Mouse (Mus musculus) urinary bladder, postnatal 25 days (tissue): ENCODE data around the gene Lmf1.
A peak's percentile ranks its signal among the peaks of the same experiment; 100 is the strongest.

Experiments
- DNase-seq: peaks from one replicate; pipeline ENCODE4 v3.0.0; 2022; ENCODE audit warnings: low spot score

Gene Lmf1

DNA sequence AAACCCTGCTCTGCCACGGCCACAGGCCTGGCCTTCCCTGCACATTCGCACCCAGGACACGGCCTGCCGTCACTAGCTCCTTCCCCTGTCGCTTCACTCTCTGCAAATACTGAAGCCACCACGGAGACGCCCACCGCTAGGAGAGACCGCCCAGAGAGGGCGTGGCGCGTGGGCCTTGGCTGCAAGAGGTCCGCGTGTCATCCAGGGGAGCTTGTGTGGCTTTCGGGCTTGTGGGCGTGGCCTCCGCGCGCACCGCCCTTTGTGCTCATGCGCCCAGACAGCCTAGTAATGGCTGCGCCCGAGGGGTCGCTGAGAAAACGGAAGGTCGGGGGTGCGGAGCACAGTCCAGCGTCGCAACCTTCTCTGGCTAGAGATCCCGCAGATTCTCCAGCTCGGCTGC, at the start of gene Lmf1:
TSS of gene Lmf1 (plus strand) at position 166 of the 400 bp plus-strand sequence.
- peak; percentile 94 for DNase-seq

- no peak for DNase-seq
These were observed 48.4 kb upstream of the Lmf1 start for GRCm38 (mm10) chr17:25530357-25531022.

DNA sequence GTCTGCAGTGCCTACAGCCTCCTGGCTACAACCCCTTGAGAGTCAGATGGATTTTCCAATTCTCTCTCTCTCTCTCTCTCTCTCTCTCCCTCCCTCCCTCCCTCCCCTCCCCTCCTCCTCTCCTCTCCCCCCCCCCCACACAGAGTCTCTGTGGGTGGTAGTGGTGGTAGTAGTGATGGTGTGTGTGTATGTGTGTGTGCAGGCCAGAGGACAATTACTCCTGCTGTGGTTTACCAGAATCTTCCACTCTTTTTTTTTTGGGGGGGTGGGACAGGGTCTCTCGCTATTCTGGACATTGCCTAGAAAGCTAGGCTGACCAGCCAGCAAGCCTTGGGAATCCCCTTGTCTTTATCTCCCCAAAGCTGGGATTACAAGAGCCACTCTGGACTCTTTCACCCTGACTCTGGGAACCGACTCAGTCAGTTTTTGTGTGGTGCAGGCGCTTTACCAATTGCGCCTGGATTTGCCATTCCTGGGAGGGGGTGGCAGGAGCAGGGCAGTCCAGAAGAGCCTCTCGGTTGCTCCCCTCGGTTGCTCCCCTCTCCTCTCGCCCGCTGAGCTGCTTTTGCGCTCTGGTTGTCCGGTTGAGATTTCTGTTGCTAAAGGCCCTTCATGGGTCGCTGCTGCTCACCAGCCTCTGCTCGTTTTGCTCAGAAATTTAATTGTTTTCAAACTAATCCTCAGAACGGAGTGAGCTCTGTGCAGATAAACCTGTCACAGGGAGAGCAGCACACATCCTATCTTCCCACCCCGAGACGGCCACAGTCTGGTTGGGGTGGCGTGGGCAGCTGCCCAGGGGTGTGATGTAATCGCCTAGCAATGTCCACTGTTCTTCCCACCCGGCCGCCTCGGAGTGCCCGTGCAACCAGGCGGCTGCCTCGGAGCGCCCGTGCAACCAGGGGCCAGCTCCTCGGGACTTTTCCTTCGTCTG, 39.7 kb upstream of the Lmf1 start:
- peak; percentile 38 for DNase-seq

DNA sequence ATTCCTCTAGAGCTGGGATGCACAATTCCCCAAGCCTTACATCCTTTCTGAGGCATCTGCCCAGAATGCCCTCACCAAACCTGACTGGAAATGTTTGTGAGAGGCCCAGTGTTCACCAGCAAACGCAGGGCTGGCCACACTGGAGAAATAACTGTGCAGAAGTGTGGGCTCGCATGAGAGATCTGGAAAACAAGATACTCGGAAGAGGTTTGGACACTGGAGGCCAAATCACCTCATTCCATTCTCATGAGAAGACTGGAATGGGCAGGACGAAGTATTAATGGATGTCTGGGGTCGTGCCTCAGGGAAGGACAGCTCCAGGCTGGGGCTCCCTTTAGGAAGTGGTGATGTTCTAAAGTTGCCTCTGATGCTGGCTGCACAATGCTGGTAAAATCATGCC, 38.2 kb upstream of the Lmf1 start:
- no peak for DNase-seq

GRCm38 (mm10) chr17:25541768-25542167, 37.1 kb upstream of the Lmf1 start:
- no peak for DNase-seq

DNA sequence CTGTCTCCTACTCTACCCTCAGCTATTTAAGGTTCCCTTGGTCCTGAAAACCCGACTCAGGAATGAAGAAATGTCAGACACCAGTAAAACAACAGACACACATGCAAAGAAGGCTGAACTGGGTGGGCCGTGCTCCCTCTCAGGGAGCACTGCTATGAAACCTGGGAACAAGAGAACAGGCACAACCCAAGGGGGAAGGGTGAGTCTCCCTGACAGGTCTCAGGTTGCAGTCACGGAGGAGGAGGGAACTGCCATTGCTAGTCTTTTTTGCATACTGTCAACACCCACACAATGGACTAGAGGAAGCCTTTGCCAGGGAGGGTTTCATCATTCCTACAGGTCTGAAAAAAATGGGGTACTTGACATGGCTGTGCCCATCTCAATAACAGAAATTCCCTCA, 31.9 kb upstream of the Lmf1 start:
- no peak for DNase-seq

GRCm38 (mm10) chr17:25550020-25550419, 28.9 kb upstream of the Lmf1 start:
- DNase-seq, result no peak

DNA sequence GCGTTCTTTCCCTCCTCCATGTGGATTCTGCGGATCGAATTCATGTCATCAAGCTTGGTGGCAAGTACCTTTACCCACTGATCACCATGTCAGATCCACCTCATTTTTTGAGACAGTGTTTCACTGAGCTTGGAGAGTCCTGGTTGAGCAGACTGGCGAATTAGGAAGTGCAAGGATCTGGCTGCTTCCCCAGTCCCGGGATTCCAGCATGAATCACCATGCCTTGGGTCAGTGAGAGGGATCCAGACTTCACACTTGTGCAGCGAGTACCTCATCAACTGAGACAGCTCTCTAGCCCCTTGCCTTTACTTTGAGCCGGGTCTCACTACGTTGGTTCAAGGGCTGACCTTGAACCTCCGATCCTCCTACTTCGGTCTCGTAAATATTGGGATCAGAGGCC, 27.6 kb upstream of the Lmf1 start:
- no peak for DNase-seq

DNA sequence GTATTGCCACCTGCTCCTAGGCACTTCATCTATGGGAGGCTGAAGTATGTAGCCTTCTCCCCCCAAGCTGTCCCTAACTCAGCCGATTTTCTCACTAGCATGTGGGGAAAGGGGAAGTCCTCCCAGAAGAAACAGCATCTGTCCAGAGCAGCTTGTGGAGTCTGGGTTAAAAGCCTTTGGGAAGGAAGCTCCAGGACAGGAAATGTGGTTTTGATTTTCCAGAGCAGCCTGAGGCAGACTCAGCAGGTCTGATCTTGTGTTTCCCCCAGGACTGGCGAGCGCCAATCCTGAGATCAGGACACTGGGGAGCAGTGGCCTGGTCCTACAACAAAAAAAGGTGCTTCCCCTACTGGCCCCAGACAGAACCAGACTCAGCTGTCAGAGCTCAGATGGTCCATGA, 23.7 kb upstream of the Lmf1 start:
- DNase-seq, result no peak

- no peak for DNase-seq
These were observed 22.9 kb upstream of the Lmf1 start for GRCm38 (mm10) chr17:25555666-25556629.

DNA sequence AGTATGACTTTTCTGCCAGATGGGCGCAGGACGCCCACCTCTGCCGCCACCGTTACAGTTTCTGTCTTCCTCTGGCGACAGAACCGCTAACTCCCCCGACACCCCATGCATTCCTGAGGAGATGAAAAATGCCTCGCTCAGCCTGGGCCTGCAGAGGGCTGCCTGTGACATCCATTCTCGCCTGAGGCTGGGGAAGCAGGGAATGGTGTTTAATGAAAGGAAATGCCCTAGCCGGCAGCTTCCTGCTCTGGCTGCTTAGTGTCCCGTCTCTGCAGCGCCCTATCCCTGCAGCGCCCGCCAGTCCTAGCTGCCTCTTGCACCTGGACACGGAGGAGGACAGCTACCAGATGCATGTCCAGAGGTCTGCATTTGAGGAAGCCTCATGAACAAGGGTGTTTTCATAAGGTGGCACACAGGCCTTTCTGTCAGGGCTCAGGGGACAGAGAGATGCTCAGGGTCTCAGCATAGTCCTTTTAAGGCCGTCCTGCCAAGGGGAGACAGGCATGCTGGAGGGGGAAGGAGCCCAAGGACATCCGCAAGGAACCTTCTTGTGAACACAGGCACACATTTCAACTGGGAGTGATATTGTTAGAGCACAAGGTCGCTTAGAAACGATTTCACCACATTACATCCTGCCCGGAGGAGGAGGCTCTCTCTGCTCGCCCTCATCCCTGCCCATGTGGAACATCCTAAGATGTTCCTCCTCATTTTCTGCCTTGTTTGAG, 22.1 kb upstream of the Lmf1 start:
- no peak for DNase-seq

GRCm38 (mm10) chr17:25559634-25560033, 19.3 kb upstream of the Lmf1 start:
- DNase-seq, result no peak

DNA sequence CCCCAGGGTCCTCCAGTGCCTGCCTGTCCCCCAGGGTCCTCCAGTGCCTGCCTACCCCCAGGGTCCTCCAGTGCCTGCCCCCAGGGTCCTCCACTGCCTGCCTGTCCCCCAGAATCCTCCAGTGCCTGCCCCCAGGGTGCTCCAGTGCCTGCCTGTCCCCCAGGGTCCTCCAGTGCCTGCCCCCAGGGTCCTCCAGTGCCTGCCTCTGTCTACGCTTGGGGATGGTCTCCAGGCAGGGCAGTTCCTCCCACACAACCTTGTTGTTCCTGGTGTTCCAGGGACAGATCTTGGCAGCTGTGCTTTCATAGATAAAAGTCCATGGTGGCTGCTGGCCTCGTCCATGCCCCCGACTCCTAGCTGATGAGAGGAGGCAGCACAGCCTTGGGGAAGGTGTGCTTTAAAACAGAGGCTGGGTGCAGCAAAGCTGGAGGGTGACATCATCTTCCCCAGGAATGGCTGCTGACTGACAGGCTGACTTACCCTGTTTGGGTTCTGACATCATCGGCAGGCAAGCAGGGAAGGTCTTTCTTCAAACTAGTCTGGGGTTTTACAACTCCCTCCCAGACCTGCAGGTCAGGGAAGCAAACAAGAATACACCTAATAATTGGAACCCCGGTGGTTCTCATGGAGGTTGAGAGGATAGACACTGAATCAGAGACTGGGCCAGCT, 18.2 kb upstream of the Lmf1 start:
- no peak for DNase-seq

DNA sequence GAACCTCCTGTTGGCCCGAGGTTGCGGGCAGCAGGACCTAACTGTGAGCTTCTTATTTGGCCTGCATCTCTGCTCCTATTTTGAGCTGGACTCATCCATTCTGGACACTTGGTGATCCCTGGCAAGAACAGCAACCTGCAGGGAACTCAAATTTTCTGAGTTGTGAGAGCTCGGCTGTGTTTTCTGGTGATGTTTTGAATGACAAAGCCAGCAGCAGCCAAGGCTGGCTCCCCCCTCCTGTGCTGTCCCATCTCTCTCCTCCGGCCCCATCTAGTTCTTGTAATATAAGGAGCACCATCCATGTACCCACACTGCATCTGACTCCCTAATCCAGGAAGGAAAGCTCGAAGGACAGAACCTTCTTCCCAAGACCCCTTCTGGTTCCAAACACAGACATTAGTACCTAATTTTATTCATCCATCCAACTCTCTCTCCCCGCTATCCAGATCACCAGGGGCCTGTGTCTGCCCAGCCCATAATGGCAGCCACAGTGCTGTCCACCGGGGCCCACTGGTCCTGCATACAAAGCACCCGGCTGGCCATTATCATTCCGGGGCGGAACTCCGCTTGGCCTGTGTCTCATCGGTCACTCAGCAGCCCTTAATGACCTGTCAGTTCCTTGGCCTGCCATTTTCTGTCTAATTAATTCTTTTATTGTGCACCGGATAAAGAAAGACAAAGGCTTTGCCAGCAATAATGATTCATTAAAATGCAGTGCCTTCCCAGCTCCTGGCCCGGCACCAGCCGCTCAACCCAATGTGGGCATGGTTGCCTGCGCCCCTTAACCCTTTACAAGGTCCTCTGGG, 17.5 kb upstream of the Lmf1 start:
- DNase-seq, result no peak

- no peak for DNase-seq
These were observed 14.4 kb upstream of the Lmf1 start for GRCm38 (mm10) chr17:25564481-25564880.

- no peak for DNase-seq
These were observed 13.6 kb upstream of the Lmf1 start for GRCm38 (mm10) chr17:25565244-25565643.

GRCm38 (mm10) chr17:25565860-25566600, 12.9 kb upstream of the Lmf1 start:
- no peak for DNase-seq

- DNase-seq, result no peak
These were observed 11.6 kb upstream of the Lmf1 start for GRCm38 (mm10) chr17:25567261-25567660.

DNA sequence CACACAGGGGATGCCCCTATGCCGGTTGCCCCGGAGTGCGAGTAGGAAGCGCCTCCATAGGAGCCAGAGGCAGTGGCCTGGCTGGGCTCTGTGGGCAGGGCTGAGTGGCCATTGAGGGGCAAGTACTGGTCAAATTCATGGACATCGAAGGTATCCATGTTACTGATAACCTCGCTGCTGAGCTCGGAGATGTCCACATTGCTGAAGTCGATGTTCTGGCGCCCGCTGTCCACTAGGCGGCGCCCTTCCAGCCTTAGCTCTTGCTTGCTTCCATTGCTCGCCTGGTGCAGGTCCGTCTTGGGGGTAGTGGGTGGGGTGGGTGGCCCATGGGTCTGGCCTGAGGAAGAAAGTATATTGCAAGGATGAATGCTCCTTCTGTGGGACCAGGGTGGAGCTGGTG, 11.1 kb upstream of the Lmf1 start:
- DNase-seq, result peak; percentile 61
